Mouse (Mus musculus): ENCODE results near the gene Vmn2r85.
"Not testable (repeated sequence)": the region's sequence is repeated elsewhere in the genome, so short reads cannot be mapped to it uniquely, and the experiment has no call there.

Vmn2r85 gene

GRCm38 (mm10) chr10:130429603-130430002 is at the start of gene Vmn2r85:
Vmn2r85 (minus strand) TSS chr10:130429703.
- DNase-seq = not testable (repeated sequence)

GRCm38 (mm10) chr10:130470311-130470760 is 40.8 kb upstream of the Vmn2r85 start:
- DNase-seq = no peak

GRCm38 (mm10) chr10:130455950-130456349 is 26.4 kb upstream of the Vmn2r85 start, which contains the start of gene Vmn2r86:
Vmn2r86 (minus strand) TSS chr10:130456050.
- DNase-seq = not testable (repeated sequence)

GRCm38 (mm10) chr10:130444776-130445175 is 15.3 kb upstream of the Vmn2r85 start:
- DNase-seq = no peak

GRCm38 (mm10) chr10:130434185-130434898 is 4.8 kb upstream of the Vmn2r85 start:
- not testable (repeated sequence) for DNase-seq

- not testable (repeated sequence) for DNase-seq
Observed at GRCm38 (mm10) chr10:130422368-130422767, 7.1 kb downstream of the Vmn2r85 start.

- no peak for DNase-seq
Observed at GRCm38 (mm10) chr10:130420401-130420800, 9.1 kb downstream of the Vmn2r85 start.

GRCm38 (mm10) chr10:130419954-130420353 is 9.5 kb downstream of the Vmn2r85 start:
- DNase-seq = not testable (repeated sequence)

GRCm38 (mm10) chr10:130416352-130416751 is 13.2 kb downstream of the Vmn2r85 start:
- not testable (repeated sequence) for DNase-seq

GRCm38 (mm10) chr10:130412167-130412698 is 17.3 kb downstream of the Vmn2r85 start:
- DNase-seq = not testable (repeated sequence)

GRCm38 (mm10) chr10:130394232-130394631 is 35.3 kb downstream of the Vmn2r85 start, which contains the start of gene Vmn2r84:
Vmn2r84 (minus strand) TSS chr10:130394332.
- no peak for DNase-seq

- no peak for DNase-seq
Observed at GRCm38 (mm10) chr10:130375145-130375544, 54.4 kb downstream of the Vmn2r85 start.

GRCm38 (mm10) chr10:130372491-130373173 is 56.9 kb downstream of the Vmn2r85 start:
- DNase-seq = no peak

- DNase-seq = no peak
Observed at GRCm38 (mm10) chr10:130371644-130372043, 57.9 kb downstream of the Vmn2r85 start.

GRCm38 (mm10) chr10:130370005-130370682 is 59.4 kb downstream of the Vmn2r85 start:
- no peak for DNase-seq

- no peak for DNase-seq
Observed at GRCm38 (mm10) chr10:130368384-130368783, 61.1 kb downstream of the Vmn2r85 start.

GRCm38 (mm10) chr10:130364766-130365165 is 64.7 kb downstream of the Vmn2r85 start:
- no peak for DNase-seq
